Mouse (Mus musculus) cerebellum, adult 2 months (tissue): ENCODE results near the gene Myo1c.

ENCODE experiments used
- CTCF ChIP-seq: fragments of 200-500 bp; IDR thresholded peaks from 2 replicates; pipeline ENCODE4 v1.5.1; 2011; ENCODE audit warnings: low read depth, mild to moderate bottlenecking, control low read depth, low read length, moderate library complexity, borderline replicate concordance; ENCODE audit not compliant: insufficient read depth
- POLR2A ChIP-seq: fragments of 200-500 bp; IDR thresholded peaks from 2 replicates; pipeline ENCODE4 v1.6.1; 2011; ENCODE audit warnings: low read length, control low read depth, borderline replicate concordance; ENCODE audit not compliant: insufficient read depth

DNA sequence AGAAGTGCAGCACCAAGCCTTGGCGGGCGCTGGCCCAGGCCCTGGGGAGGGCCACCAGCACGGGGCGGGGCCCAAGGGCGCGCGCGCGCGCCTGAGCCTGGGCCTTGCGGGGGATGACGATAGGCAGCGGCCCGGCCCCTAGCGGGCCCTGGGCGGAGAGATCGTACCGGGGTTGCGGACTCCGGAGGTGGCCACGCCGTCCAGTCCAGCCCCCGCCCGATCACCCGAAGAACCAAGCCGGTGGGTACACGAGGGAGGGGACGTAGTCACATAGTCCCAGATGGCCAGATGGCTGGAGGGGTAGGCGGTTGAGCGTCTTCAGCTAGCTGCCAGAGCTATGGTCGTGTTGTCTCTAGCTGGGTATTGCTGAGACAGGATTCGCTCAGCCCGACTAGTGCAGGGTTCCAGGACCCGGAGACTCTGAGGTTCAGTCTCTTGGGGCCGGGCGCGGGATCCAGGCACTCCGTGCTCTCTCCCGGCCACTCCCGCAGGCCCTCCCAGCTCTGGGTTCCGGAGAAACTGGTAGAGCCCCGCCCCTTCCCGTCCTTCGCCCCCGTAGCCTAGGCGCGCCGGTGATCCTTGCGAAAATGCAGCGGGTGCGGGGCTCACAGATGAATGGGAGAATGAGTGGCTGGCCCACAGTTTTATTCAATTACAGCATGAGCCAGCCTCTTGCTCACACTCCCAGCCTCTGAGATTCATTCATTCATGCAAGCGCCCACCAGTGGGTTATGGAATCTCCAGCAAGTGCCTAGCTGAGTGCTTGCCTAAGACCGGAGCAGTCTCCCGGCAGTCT lies 1.3 kb downstream of the Myo1c start:
- TF ChIP-seq CTCF (no peak), POLR2A (peak; percentile 65; the same call in 1 of the 2 replicates)
